Mouse (Mus musculus) lung, adult 18-20 months (tissue): ENCODE measurements at regions not wholly inside any gene's neighbourhood (a gene's known extent, or its start where the extent isn't known, plus 50 kb on each side); places are given as distances from the start of the nearest gene placed in this dataset.
A peak's percentile ranks its signal among the peaks of the same experiment; 100 is the strongest.

Experiments used
- DNase-seq, 2 experiments: peaks; one replicate each; pipeline ENCODE4 v3.0.0; 2022; ENCODE audit warnings: mixed read lengths in 2 of 2

DNA sequence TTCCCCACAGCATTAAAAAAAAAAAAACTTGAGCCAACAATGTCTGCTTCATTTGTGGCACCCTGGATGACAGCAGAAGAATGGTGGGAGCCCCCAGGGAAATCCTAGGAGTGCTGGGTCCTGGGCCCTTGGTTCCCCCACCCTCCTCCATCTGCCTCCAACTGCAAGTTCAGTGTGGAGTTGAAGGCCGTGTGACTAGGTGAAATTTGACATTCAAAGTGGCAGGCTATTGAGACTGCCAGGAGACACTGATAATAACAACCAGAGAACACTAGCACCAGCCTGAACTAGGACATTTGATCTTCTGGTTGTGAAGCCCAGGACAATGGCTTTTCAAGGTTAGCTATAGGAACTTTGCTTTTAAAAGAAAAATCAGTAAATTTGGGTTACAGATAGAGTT lies 74.0 kb downstream of the Adamts15 start:
- DNase-seq, result no peak

DNA sequence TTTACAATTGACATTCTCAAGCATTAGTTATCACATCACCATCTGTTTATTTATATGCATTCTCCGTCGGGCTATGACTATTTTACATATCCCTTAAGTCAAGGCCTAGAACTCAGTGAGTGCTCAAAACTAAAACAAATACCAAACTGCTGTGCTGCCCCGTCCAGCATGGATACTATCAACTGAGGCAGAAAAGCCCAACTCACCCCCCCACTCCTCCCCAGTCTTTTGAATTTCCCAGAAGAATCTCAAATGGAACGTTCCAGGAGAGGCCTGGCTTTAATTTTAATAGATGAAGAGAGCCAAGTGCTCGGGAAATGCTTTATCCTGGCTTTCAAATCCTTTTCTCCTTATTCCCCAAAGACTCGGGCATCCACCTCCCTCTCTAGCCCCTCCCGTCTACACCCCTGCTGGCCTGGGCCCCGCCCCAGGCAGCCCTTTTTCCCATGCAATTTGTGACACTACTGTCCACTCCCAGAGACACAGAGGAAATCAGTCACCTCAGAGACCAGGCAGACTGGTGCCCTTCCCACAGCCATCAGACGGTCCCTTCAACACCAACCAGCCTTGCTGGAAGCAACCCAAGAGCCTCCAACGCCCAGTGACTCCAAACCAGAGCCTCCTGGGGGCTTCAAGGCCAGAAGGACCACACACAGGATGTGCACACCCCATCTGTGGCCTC lies 76.5 kb downstream of the Adamts15 start:
- DNase-seq, result no peak

DNA sequence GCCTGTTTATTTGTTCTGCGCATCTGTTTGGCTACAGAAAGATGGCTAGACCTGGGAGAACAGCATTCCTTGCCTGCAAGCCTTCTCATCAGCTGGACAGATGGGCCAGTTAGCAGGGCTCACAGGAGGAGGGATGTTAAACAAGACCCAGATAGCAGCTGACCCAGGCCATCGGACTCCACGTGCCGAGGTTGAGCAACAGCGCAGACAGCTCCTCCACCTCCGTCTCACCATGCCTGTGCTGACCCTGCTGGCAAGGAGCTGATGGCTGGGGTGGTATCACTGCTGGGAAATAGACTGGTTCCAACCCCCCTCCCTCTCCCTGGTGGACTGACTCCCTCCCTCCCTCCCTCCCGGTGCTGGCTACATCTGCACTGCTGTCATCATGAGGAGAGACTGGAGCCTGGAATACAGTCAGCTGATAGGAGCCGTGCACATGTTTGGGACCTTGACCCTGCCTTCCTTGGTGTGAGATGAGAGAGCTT lies 78.1 kb downstream of the Adamts15 start:
- peak; percentile 78 to 80 for DNase-seq

DNA sequence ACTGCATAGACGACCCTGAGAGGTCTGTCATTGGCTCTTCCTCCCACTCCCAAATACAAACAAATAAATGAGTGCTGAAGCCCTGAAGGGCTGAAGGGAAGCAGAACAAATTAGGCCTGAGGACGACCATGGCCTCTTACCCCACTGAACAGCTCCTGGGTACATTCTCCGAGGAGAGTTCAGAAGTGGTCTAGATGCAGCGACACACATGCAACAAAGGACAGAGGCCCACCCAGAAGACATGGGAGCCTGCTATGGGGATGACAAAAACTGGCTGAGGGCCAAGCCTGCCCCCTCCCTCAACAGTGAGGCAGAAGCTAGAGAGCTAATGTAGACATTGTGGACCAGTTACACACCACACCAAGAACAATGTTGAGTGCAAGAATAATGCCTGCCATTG lies 87.3 kb downstream of the Adamts15 start:
- DNase-seq, result no peak

DNA sequence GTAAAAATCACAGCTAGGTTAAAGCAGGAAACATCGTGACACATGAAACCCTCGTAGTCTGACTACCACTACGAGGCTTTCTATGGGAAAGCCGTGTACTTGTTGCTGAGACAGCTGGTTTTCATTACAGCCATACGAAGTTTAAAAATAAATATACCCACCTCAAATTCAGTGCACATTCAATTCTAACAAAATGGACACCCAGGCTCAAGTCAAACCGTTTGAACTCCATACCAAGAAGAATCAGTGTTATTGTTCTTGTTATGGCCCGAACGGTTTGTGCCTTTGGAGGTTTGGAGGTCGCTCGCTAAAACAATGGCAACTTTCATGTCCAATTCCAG lies 87.7 kb downstream of the Adamts15 start:
- DNase-seq, result no peak

DNA sequence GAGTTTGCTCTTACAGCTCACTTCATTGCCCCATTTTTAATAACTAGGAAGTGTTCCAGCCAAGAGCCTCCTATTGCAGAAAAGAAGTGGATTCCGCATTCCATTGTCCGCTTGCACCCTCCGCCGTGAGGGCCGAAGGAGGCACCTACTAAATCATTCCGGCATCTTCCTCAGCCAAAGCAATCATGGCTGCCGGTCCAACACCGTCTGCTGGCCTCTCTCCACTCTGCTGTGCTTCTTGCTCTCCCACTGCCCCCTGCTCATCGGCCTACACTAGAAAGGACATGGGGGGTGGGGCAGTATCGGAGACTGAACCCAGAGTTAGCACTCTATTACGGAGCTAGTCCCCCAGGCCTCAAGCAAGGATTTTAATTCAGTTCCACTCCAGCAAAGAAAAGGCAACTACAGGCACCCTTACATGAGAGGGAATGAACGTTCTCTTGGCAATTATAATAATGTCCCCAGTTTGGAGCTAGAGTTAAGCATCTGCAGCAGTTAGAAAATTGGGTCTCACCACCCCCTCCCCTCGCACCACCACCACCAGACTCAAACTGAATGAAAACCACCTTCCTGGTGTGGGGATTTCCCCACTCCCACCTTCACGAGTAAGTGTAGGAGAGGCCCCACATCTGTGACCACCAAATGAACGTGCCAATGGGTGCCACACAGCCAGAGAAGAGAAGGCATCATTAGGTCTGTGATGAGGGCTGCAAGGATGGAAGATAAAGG lies 88.3 kb downstream of the Adamts15 start:
- peak; percentile 43 to 55 for DNase-seq

DNA sequence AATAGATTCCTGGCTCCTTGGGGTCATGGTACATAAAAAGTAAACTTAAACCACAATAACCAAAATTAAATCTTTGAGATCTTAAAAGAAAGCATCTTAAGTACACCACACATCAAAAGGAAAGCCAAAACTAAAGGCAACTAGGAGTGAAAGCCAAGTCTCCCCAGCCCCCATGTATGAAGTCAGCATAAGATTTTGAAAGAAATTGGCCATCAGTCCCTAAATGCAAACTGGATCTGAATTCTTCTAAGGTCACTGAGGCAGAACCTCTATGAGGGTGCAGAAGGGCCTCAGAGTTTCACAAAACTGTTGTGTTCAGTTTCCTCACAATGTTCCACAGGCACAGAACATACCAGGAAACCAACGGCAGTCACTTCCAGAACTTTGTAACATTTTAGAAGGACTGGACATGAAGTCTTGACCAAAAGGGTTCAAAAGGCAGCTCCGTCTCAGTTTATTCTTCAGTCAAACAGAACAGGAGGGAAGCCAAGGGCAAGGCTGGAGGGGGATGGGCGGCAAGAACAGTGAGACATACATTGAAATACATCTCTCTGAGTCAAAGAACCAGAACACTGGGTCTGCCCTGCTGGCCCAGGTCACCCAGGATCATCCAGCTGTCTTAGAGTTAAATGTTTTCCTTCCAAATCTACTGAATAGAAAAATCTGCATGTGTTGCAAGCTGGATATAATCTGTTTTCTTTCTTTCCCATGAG lies 92.9 kb downstream of the Adamts15 start:
- peak; percentile 60 to 62 for DNase-seq

DNA sequence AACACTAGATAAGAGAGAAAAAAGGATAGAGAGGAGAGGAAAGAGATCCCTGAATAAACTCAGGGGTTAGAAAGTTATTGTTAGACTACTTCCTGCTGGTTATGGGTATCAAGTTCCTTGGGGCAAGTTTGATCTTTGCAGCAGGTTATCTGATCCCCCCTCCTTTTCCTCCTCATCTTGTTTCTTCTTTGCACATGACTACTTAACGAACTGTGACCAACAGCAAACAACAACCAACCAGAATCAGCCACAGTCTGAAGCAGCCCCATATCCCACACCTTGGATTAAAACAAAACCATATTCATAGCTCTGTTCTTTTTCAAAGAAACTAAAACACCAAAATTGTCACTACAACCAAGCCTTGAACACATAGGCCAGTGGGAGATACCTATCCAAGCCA lies 94.5 kb downstream of the Adamts15 start:
- no peak for DNase-seq

DNA sequence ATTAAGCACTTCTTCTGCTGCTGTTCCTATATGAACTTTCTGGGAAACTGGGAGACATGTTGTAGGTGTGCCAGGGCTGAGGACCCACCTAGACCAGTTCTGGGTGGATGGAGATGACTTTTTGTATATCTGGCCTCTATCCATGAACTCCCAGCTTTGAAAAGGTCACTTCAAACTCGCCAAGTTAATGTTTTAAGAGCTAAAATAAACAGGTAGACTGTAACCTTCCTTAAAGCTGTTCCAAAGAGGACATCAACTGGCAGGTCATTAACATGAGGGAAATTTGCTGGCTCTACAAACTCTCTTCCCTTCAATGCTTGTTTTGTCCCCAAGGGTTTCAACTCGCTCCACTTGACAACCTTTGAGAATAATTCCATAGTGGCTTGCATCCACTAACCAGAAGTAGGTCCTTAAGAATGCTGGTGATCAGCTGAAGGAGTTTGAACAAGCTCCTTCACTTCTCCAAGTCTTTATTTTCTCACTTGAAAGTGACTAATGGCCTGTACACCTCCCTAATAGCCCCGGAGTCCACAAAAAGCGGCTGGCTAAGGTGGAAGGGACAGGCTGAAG lies 98.1 kb downstream of the Adamts15 start:
- peak; percentile 17 to 62 for DNase-seq

DNA sequence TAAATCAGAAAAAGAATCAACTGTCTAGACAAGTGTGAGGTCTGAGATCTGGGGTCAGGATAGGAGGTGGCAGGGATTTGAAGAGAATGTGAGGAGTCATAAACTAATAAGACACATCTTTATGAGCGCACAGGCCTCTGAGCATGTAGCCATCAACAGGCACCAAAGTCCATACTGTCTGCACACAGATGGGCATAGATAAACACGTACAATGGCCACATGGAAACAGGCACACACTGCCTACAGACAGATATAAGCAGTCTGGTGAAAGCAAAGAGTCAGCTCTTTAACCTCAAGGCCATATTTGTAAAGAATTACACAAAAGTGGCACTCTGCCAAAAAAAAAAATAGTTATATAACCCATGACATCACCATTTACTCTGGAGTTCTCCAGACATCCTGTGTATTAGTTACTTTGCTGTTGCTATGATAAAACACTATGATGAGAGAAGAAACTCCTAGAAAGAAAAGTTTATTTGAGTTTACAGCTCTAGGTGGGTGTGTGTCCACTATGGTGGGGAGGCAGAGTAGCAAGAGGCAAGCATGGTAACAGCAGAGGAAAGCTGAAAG lies 101.4 kb downstream of the Adamts15 start:
- no peak for DNase-seq

DNA sequence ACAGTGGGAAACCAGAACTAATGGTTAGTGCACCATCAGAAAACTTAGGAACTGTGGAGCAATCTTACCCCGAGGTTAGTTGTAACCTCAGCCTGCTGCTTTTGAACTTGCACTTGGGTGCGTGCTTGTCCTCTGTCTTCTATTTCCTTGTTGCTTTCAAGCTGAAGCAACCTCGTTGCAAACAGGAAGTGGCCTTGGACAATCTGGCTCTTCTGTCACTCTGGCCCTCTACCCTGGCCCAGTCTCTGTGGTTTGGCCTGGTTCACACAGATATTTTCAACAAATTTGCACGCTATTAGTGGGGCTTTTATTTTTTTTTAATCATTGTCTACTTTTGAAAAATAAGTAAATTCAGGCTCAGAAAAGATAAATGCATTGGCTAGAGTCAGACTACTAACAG lies 109.0 kb downstream of the Adamts15 start:
- DNase-seq, result no peak

DNA sequence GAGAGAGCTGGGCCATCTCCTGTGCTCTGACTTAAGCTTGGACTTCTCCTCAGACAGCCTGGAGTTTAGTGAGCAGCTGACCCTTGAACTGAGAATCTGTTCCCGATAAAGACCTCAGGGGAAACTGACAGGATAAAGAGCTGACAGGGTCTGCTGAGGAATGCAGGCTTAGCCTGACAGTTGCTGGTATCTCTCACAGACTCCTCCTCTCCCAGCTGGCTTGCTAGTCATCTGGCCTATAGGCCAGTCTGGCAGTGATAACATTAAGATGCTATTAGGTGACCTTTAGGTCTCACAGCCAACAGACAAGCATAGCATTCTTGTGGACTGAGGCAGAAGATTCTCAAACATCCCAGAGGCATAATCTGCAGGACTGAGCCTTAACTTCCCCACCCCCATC lies 111.4 kb downstream of the Adamts15 start:
- DNase-seq, result no peak

DNA sequence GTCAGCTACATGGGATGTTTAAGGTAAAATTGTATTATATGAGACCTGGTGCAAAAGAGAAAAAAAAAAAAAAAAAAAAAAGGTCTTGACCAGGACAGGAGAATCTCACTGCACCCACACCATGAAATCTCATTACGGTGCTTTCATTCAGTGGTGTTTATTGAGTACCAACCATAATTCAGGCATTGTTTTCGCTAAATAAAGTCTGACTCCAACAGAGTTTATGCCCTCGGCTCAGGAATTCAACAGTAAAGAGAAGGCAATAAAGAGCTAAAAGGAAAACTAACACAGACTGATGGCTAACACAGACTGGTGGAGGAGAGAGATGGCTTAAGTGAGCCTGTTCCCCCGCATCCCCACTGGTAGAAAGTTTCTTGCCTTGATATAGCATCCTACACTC lies 112.0 kb downstream of the Adamts15 start:
- DNase-seq, result no peak

DNA sequence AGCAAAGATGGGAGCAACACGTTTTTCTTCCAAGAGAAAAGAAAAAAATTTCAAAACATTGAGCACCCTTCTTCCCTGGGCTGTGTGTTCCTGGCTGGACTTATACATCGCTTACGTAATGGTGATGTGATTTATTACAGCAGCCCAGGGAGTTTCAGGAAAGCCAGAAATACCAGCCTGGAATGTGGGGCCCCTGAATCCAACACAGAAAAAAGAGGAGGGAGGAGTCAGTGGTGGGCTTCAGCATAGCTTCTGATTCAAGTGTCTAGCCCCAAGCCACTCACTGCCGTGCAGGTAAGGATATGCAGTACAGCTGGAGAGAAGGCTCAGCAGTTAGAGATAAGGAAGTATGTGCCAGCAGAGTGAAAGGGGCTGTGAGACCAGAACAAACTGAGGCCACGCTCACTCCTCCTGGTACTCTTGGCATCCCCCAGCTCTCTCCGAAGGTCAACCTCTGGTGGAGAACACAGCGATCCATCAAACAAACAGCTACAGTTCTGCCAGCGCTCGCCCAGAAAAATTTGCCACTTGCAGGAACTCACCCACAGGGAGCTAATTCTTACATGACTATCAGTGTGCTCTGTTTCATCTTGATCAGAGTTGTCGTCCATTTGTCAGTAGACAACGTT lies 113.3 kb downstream of the Adamts15 start:
- DNase-seq, result peak; percentile 43 to 51

DNA sequence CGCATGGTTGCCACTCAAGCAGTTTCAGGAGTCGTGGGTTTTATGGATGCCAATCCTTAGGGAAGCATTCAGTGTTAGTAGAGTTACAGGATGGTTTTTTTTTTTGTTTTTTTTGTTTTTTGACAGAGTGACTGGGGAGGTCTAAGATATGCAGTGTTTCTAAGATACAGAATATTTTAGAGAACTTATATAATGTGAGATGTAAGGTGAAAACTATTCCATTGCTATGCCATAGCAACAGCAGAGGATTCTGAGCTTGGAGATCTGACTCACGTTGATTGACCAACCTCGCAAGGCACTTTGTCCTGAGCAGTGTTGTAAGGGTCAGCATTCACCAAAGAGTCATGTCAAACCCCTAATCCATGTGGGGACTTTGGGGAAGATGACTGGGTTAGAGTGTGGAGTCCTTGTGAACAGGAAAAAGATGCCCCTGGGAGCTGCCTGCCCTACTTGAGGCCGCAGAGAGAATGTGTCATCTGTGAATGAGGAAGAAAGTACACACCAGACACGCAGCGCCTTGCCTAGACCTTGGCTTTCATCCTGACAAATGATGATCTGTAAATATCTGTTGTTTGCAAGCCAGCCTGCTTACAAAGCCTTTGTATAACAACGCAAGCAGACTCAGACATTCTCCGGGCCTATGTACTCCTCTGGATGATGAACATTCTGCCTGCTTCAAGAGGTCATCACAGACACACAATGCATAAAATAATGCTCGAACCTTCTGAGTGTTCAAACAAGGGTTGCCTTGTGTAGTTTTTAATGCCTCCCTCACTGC lies 118.3 kb downstream of the Adamts15 start:
- no peak for DNase-seq

DNA sequence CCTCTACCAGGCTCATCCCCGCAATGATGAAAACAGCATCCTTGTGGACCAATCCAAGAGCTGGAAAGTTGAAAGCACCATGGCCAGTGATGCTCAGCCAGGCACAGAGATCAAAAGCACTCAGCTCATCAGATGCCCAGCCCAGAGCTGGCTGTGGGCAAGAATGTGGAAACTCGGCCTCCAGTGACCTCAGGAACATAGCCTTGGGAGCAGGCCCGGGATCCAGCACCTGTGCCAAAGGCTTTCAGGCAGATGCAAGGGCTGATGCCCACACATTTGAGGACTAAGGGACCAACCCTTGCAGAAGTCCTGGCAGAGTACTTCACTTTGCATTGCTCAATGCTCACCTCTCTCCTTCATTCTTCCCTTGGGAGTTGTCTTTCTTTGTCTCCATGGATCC lies 119.4 kb downstream of the Adamts15 start:
- peak in 1 of 2 experiments; percentile 28 for DNase-seq

DNA sequence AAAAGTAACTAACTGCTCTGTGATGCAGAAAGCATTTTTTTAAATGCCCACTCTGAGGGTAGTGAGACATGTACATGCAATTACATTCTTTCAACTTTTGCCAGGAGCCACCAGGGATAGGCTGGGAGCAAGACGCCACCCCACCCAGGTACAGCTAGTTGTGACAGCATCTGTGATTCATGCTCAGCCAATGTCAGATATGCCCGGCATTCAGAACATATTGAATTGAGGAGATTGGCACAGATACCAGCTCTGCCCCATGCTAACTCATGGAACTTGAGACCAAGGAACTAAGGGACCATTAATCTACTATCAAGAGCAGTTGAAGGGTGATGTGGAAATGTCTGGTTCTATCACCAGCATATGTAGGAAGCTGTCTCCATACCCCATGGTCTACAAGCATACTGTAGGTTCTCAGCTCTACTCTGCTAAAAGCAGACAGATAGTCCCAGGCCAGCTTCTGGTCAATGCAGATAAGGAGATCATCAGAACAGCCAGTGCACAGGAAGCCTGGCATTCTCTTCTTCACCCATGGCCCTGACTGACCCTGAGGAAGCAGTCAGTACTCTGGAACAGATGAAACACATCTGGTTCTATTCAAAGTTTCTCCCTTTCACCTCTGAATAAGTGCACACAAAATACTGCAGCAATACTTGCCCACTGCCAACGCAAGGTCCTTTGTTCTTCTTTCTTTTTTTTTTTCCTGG lies 127.4 kb downstream of the Adamts15 start:
- no peak for DNase-seq

DNA sequence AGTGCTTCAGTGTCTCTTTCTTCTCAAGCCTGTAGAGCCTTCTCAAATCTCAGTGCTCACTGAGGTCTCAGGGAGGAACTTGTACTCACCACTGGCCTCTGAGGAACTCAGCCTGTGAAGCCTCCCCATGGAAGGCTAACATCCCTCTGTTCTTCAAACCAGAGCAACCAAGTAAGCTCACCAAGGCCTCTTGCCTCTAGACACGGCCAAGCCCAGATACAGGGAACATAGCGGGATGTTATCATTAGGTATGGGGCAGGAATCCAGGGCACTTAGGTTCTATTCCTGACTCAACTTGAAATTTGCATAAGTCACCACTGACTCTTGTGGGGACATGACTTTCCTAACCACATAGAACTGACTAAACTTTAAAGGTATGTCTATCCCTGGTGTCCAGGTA lies 141.0 kb downstream of the Adamts15 start:
- DNase-seq, result no peak

DNA sequence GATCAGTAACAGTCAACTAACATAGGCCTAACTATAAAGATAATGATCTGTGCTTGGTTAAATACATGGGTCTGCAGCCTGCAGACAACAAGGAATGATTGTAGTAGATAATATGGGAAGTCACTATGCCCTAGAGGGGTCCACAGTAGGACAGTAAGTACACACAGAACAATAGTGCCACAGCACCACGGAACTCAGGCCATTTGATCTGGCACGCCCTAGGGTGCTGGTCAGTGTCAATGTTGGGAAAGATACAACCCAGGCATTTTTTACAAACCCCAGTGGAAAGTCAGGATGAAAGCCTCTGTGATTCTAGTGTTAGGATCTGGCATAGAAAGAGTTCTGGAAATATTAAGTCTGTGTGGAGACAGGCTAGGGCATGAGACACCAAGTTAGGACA lies 144.4 kb downstream of the Adamts15 start:
- DNase-seq, result no peak

DNA sequence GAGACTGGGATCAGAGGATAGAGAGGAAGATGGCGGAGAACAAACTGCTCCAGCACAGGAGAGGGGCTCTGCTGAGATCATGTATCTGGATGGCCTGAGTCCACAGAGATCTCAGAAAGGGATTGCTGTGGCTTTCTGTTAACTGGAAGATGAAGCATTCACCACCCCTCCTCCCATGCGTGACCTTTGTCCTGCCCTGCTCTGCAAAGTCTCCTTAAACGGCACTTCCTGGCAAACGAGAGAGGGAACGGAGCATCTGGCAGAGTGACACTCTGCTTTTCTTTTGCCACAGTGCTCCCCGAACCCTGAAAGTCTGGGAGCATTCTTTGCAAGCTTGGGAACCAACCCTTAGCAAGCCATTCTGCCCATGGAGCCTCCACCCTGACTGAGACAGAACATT lies 147.1 kb downstream of the Adamts15 start:
- DNase-seq, result no peak

DNA sequence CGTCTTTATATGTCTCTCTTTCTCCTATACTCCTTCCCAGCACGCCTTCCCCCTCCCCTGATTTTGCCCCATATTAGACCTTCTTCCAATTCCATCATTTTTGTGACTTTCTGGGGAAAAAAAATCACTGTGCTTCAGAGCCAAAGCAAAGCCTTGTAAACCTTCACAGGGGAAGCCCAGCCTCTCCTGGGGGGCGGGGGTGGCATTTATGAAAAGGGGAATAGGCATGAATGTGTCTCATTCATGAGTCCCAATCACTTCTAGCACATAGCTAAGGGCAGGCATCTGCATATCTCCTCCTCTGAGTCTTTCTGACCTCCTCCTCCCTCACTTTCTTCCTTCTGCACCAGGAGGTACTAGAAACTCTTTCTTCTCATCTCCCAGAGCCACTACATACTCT lies 149.8 kb downstream of the Adamts15 start:
- DNase-seq, result no peak
